Mouse (Mus musculus): ENCODE data around the gene Anxa11. TPM values are rescaled to one million over a fixed set of nuclear protein-coding genes. Genes with fewer than 3 reads are reported as not detected.

Gene Anxa11
- polyA plus RNA-seq (2015; fragmentation: Nextera tagmentation; extraction: Ambion mirVana), result 65.8 and 67.9 TPM in 2 replicates

GRCm38 (mm10) chr14:25841991-25842687 is at the start of gene Anxa11:
Gene Anxa11 (plus strand): TSS chr14:25842156.
- under 1% methylated on average over 54 of the region's 54 CpGs for WGBS
- H3K9ac ChIP-seq (replicated peaks; ENCODE audit: low read length), result peak within 1 kb of the TSS; percentile 82
- H3K27ac ChIP-seq (ENCODE audit: low read length), result peak within 1 kb of the TSS; percentile 78
- H3K27me3 ChIP-seq (ENCODE audit: insufficient read depth, low read length), result no peaks in the 10 kb centered on the region
- ATAC-seq (ENCODE audit: low FRiP score, low TSS enrichment), result peak; percentile 87
- peak within 1 kb of the TSS; percentile 83 for H3K4me3 ChIP-seq (ENCODE audit: low read length)
- H3K36me3 ChIP-seq (ENCODE audit: insufficient read depth, low read length), result no peaks in the 10 kb centered on the region
- H3K4me2 ChIP-seq (replicated peaks; ENCODE audit: low read depth, low read length), result peak within 1 kb of the TSS; percentile 97
- H3K9me3 ChIP-seq (ENCODE audit: low read length), result no peaks in the 10 kb centered on the region
- H3K4me1 ChIP-seq (ENCODE audit: insufficient read depth, low read length), result peaks cover 14% of the 10 kb centered on the region

GRCm38 (mm10) chr14:25794331-25794730 is 47.6 kb upstream of the Anxa11 start:
- Histone ChIP-seq H3K4me1 (ENCODE audit: insufficient read depth, low read length) (peaks cover 13% of the 10 kb centered on the region), H3K27ac (ENCODE audit: low read length) (no peak overlapping the region), H3K9me3 (ENCODE audit: low read length) (no peaks in the 10 kb centered on the region), H3K9ac (replicated peaks; ENCODE audit: low read length) (no peak overlapping the region), H3K4me2 (replicated peaks; ENCODE audit: low read depth, low read length) (no peak overlapping the region), H3K4me3 (ENCODE audit: low read length) (no peak overlapping the region), H3K36me3 (ENCODE audit: insufficient read depth, low read length) (no peaks in the 10 kb centered on the region), H3K27me3 (ENCODE audit: insufficient read depth, low read length) (no peaks in the 10 kb centered on the region)
- ATAC-seq (ENCODE audit: low FRiP score, low TSS enrichment), result no peak
- WGBS, result 92% methylated on average over 2 of the region's 2 CpGs

GRCm38 (mm10) chr14:25795067-25795466 is 46.9 kb upstream of the Anxa11 start:
- Histone ChIP-seq H3K4me3 (ENCODE audit: low read length) (no peak overlapping the region), H3K27ac (ENCODE audit: low read length) (peak overlapping the region; percentile 78), H3K4me2 (replicated peaks; ENCODE audit: low read depth, low read length) (peak overlapping the region; percentile 12; the same call in 1 of the 2 replicates), H3K27me3 (ENCODE audit: insufficient read depth, low read length) (no peaks in the 10 kb centered on the region), H3K4me1 (ENCODE audit: insufficient read depth, low read length) (peaks cover 13% of the 10 kb centered on the region), H3K36me3 (ENCODE audit: insufficient read depth, low read length) (no peaks in the 10 kb centered on the region), H3K9me3 (ENCODE audit: low read length) (no peaks in the 10 kb centered on the region), H3K9ac (replicated peaks; ENCODE audit: low read length) (no peak overlapping the region)
- 56% methylated on average over 6 of the region's 6 CpGs for WGBS
- no peak for ATAC-seq (ENCODE audit: low FRiP score, low TSS enrichment)

- H3K36me3 ChIP-seq (ENCODE audit: insufficient read depth, low read length), result no peaks in the 10 kb centered on the region
- H3K27me3 ChIP-seq (ENCODE audit: insufficient read depth, low read length), result no peaks in the 10 kb centered on the region
- peaks cover 13% of the 10 kb centered on the region for H3K4me1 ChIP-seq (ENCODE audit: insufficient read depth, low read length)
- peak; percentile 90 for ATAC-seq (ENCODE audit: low FRiP score, low TSS enrichment)
- H3K9ac ChIP-seq (replicated peaks; ENCODE audit: low read length), result no peak overlapping the region
- H3K4me3 ChIP-seq (ENCODE audit: low read length), result no peak overlapping the region
- peak overlapping the region; percentile 12; the same call in 1 of the 2 replicates for H3K4me2 ChIP-seq (replicated peaks; ENCODE audit: low read depth, low read length)
- no peaks in the 10 kb centered on the region for H3K9me3 ChIP-seq (ENCODE audit: low read length)
- peak overlapping the region; percentile 78; the same call in 1 of the 2 replicates for H3K27ac ChIP-seq (ENCODE audit: low read length)
- WGBS, result 20% methylated on average over 10 of the region's 10 CpGs
Observed at GRCm38 (mm10) chr14:25795561-25796174, 46.3 kb upstream of the Anxa11 start.

GRCm38 (mm10) chr14:25796619-25797018 is 45.3 kb upstream of the Anxa11 start:
- Histone ChIP-seq H3K9me3 (ENCODE audit: low read length) (no peaks in the 10 kb centered on the region), H3K4me3 (ENCODE audit: low read length) (no peak overlapping the region), H3K4me2 (replicated peaks; ENCODE audit: low read depth, low read length) (no peak overlapping the region), H3K9ac (replicated peaks; ENCODE audit: low read length) (no peak overlapping the region), H3K4me1 (ENCODE audit: insufficient read depth, low read length) (peaks cover 13% of the 10 kb centered on the region), H3K27ac (ENCODE audit: low read length) (peak overlapping the region; percentile 13; the same call in 1 of the 2 replicates), H3K36me3 (ENCODE audit: insufficient read depth, low read length) (no peaks in the 10 kb centered on the region), H3K27me3 (ENCODE audit: insufficient read depth, low read length) (no peaks in the 10 kb centered on the region)
- 33% methylated on average over 7 of the region's 7 CpGs for WGBS
- ATAC-seq (ENCODE audit: low FRiP score, low TSS enrichment), result no peak

- Histone ChIP-seq H3K4me2 (replicated peaks; ENCODE audit: low read depth, low read length) (no peak overlapping the region), H3K27me3 (ENCODE audit: insufficient read depth, low read length) (no peaks in the 10 kb centered on the region), H3K27ac (ENCODE audit: low read length) (peak overlapping the region; percentile 27; the same call in 1 of the 2 replicates), H3K4me1 (ENCODE audit: insufficient read depth, low read length) (peaks cover 23% of the 10 kb centered on the region), H3K36me3 (ENCODE audit: insufficient read depth, low read length) (no peaks in the 10 kb centered on the region), H3K4me3 (ENCODE audit: low read length) (no peak overlapping the region), H3K9ac (replicated peaks; ENCODE audit: low read length) (no peak overlapping the region), H3K9me3 (ENCODE audit: low read length) (no peaks in the 10 kb centered on the region)
- peak; percentile 81 for ATAC-seq (ENCODE audit: low FRiP score, low TSS enrichment)
- 18% methylated on average over 19 of the region's 19 CpGs for WGBS
Observed at GRCm38 (mm10) chr14:25800166-25800960, 41.6 kb upstream of the Anxa11 start.

- no peak for ATAC-seq (ENCODE audit: low FRiP score, low TSS enrichment)
- H3K27me3 ChIP-seq (ENCODE audit: insufficient read depth, low read length), result no peaks in the 10 kb centered on the region
- H3K36me3 ChIP-seq (ENCODE audit: insufficient read depth, low read length), result no peaks in the 10 kb centered on the region
- peaks cover 25% of the 10 kb centered on the region for H3K4me1 ChIP-seq (ENCODE audit: insufficient read depth, low read length)
- no peaks in the 10 kb centered on the region for H3K9me3 ChIP-seq (ENCODE audit: low read length)
- H3K4me3 ChIP-seq (ENCODE audit: low read length), result no peak overlapping the region
- peak overlapping the region; percentile 71; the same call in 1 of the 2 replicates for H3K27ac ChIP-seq (ENCODE audit: low read length)
- H3K9ac ChIP-seq (replicated peaks; ENCODE audit: low read length), result no peak overlapping the region
- no peak overlapping the region for H3K4me2 ChIP-seq (replicated peaks; ENCODE audit: low read depth, low read length)
Observed at GRCm38 (mm10) chr14:25802511-25802910, 39.4 kb upstream of the Anxa11 start.

- Histone ChIP-seq H3K9me3 (ENCODE audit: low read length) (no peaks in the 10 kb centered on the region), H3K4me2 (replicated peaks; ENCODE audit: low read depth, low read length) (no peak overlapping the region), H3K36me3 (ENCODE audit: insufficient read depth, low read length) (no peaks in the 10 kb centered on the region), H3K27ac (ENCODE audit: low read length) (peak overlapping the region; percentile 65; the same call in 1 of the 2 replicates), H3K4me1 (ENCODE audit: insufficient read depth, low read length) (peaks cover 25% of the 10 kb centered on the region), H3K4me3 (ENCODE audit: low read length) (no peak overlapping the region), H3K27me3 (ENCODE audit: insufficient read depth, low read length) (no peaks in the 10 kb centered on the region), H3K9ac (replicated peaks; ENCODE audit: low read length) (no peak overlapping the region)
- ATAC-seq (ENCODE audit: low FRiP score, low TSS enrichment), result no peak
- WGBS, result 38% methylated on average over 3 of the region's 3 CpGs
Observed at GRCm38 (mm10) chr14:25803246-25803809, 38.6 kb upstream of the Anxa11 start.

GRCm38 (mm10) chr14:25805871-25806270 is 36.1 kb upstream of the Anxa11 start:
- ATAC-seq (ENCODE audit: low FRiP score, low TSS enrichment), result peak; percentile 56; the same call in 1 of the 2 replicates
- no peaks in the 10 kb centered on the region for H3K36me3 ChIP-seq (ENCODE audit: insufficient read depth, low read length)
- WGBS, result 40% methylated on average over 7 of the region's 7 CpGs
- no peak overlapping the region for H3K4me3 ChIP-seq (ENCODE audit: low read length)
- H3K4me2 ChIP-seq (replicated peaks; ENCODE audit: low read depth, low read length), result no peak overlapping the region
- H3K27ac ChIP-seq (ENCODE audit: low read length), result peak overlapping the region; percentile 43; the same call in 1 of the 2 replicates
- no peak overlapping the region for H3K9ac ChIP-seq (replicated peaks; ENCODE audit: low read length)
- no peaks in the 10 kb centered on the region for H3K27me3 ChIP-seq (ENCODE audit: insufficient read depth, low read length)
- peaks cover 25% of the 10 kb centered on the region for H3K4me1 ChIP-seq (ENCODE audit: insufficient read depth, low read length)
- H3K9me3 ChIP-seq (ENCODE audit: low read length), result no peaks in the 10 kb centered on the region
